Comparison of ENCODE assay signal across 32 mouse cellular contexts in the genomic region with DNA sequence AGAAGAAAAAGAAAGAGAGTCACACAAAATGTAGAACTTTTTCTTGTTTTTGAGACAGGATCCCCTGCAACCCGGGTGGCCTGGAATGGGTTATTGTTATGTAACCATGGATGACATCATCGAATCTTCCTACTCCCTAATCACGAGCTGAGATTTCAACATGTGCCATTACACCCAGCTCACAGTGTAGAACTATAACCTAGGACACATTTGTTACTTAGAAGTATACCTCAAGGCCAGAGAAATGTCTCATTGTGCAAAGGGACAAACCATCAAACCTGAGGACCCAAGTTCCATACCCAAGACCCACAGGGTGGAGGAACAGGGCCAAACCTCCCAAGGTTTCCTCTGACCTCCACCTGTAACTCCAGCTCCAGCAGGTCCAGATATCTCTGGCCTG. TPM values are rescaled to one million over a fixed set of nuclear protein-coding genes. Genes with fewer than 3 reads are reported as not detected.
A peak's percentile ranks its signal among the peaks of the same experiment; 100 is the strongest.
DNase-seq lines count a peak whose midpoint lies in the region; ATAC-seq and TF ChIP-seq lines count a peak whose summit lies in the region.
"Had no signal": no experiment of that assay in that cellular context is flagged by ENCODE, and none has a peak within 500 bp of the region (broad histone marks: within the 10 kb centered on the region; RNA-seq: fewer than 3 reads in every experiment).

No protein-coding gene starts in this region.

- no peaks in the 10 kb centered on the region for H3K27me3 ChIP-seq in lung, postnatal 0 days (replicated peaks; ENCODE audit: insufficient read depth, low read length)
- H3K27me3 ChIP-seq: forebrain, embryonic 13.5 days; heart, embryonic 15.5 days had no signal

- TF ChIP-seq CTCF in lung, postnatal 0 days (IDR thresholded peaks at IDR 0.05), result no peak

- H3K9me3 ChIP-seq in lung, postnatal 0 days (ENCODE audit: low read length), result no peaks in the 10 kb centered on the region
- H3K9me3 ChIP-seq: forebrain, embryonic 10.5 days; forebrain, embryonic 13.5 days; heart, embryonic 12.5 days; heart, embryonic 15.5 days had no signal

- no peaks in the 10 kb centered on the region for H3K36me3 ChIP-seq in lung, postnatal 0 days (ENCODE audit: insufficient read depth, low read length)
- H3K36me3 ChIP-seq: forebrain, embryonic 10.5 days; heart, embryonic 12.5 days; heart, embryonic 15.5 days had no signal

- H3K4me3 ChIP-seq in lung, postnatal 0 days (ENCODE audit: low read depth, low read length), result no peak overlapping the region
- H3K4me3 ChIP-seq: forebrain, embryonic 10.5 days; forebrain, embryonic 13.5 days; heart, embryonic 12.5 days; heart, embryonic 15.5 days had no signal

- ATAC-seq in lung, postnatal 0 days, result no peak
- peak; percentile 46; the same call in 1 of the 2 replicates for ATAC-seq in granulocyte monocyte progenitor cell, adult 5-6 weeks (replicated peaks; ENCODE audit: poor library complexity, severe bottlenecking)
- ATAC-seq: CD4-positive, CD25-positive, alpha-beta regulatory T cell, adult 4 months; forebrain, embryonic 13.5 days; forebrain, embryonic 16.5 days; hindbrain, postnatal 0 days; inflammation-experienced regulatory T-cells, adult 6 months; intestine, embryonic 16.5 days had no signal

- TF ChIP-seq EP300 in lung, postnatal 0 days (IDR thresholded peaks at IDR 0.05), result no peak

- no peak overlapping the region for H3K4me2 ChIP-seq in lung, postnatal 0 days (replicated peaks; ENCODE audit: low read depth, low read length)
- H3K4me2 ChIP-seq: forebrain, embryonic 13.5 days; heart, embryonic 12.5 days; heart, embryonic 15.5 days; hindbrain, embryonic 14.5 days had no signal

- peak; percentile 21 for DNase-seq in adrenal gland, adult 2 months
- no peak for DNase-seq in adrenal gland, postnatal 25 days
- peak; percentile 9 for DNase-seq in lung, postnatal 25 days (ENCODE audit: low spot score)
- no peak for DNase-seq in lung, postnatal 0 days (ENCODE audit: low spot score)
- peak; percentile 34 for DNase-seq in NIH3T3 (ENCODE audit: low read depth)
- no peak for DNase-seq in kidney, postnatal 25 days
- DNase-seq: adrenal gland, postnatal 14 days; cerebellum, adult 18-20 months; cerebellum, adult 9-10 months; cerebellum, postnatal 14 days; gastrocnemius, postnatal 10 days; gastrocnemius, postnatal 36 days; heart, adult 18-20 months; heart, postnatal 10 days; heart, postnatal 4 days had no signal

- no peak overlapping the region for H3K27ac ChIP-seq in lung, postnatal 0 days (ENCODE audit: low read length)
- H3K27ac ChIP-seq: forebrain, embryonic 10.5 days; forebrain, embryonic 13.5 days; heart, embryonic 15.5 days; hindbrain, embryonic 14.5 days; hindbrain, postnatal 0 days had no signal

- WGBS in lung, postnatal 0 days, result 60% methylated on average over 3 of the region's 3 CpGs

- H3K9ac ChIP-seq in lung, postnatal 0 days (replicated peaks; ENCODE audit: low read depth), result no peak overlapping the region
- H3K9ac ChIP-seq: forebrain, embryonic 13.5 days; heart, embryonic 12.5 days; heart, embryonic 15.5 days; hindbrain, embryonic 14.5 days had no signal

- no peaks in the 10 kb centered on the region for H3K4me1 ChIP-seq in lung, postnatal 0 days (ENCODE audit: insufficient read depth, low read depth, low read length)
- H3K4me1 ChIP-seq: forebrain, embryonic 13.5 days; heart, embryonic 12.5 days; heart, embryonic 15.5 days had no signal

RNA-seq across cellular contexts. Expression of gene Trim31, which starts 5.7 kb away (rescaled TPM):
- not detected for total RNA-seq in adrenal gland, adult 2 months (2021)
- polyA plus RNA-seq in adrenal gland, adult 2 months (2012; rRNA removed), result not detected in 2 replicates
- total RNA-seq in adrenal gland, postnatal 25 days (2021), result not detected in 2 replicates
- polyA plus RNA-seq in lung, postnatal 0 days (2015; fragmentation: Nextera tagmentation; extraction: Ambion mirVana), result not detected in 2 replicates
- not detected in 2 replicates for total RNA-seq in granulocyte monocyte progenitor cell, adult 5-6 weeks (2014; fragmentation: Nextera tagmentation)
- total RNA-seq in granulocyte monocyte progenitor cell, adult 5-6 weeks (2017), result not detected in 2 replicates
- total RNA-seq: adrenal gland, postnatal 14 days; gastrocnemius, adult 18-20 months; gastrocnemius, postnatal 10 days; gastrocnemius, postnatal 36 days; heart, adult 18-20 months; heart, postnatal 10 days; heart, postnatal 4 days; hindbrain, postnatal 0 days; MEL had no signal
- polyA plus RNA-seq: C2C12; CD4-positive, CD25-positive, alpha-beta regulatory T cell, adult 4 months; embryonic facial prominence, embryonic 11.5 days; embryonic facial prominence, embryonic 14.5 days; forebrain, embryonic 10.5 days; forebrain, embryonic 13.5 days; forebrain, embryonic 16.5 days; heart, embryonic 12.5 days; heart, embryonic 15.5 days; hindbrain, embryonic 11.5 days; hindbrain, embryonic 14.5 days; hindbrain, postnatal 0 days; inflammation-experienced regulatory T-cells, adult 6 months had no signal

RNA-seq across cellular contexts. Expression of gene Trim40, which starts 13.7 kb away (rescaled TPM):
- total RNA-seq in adrenal gland, adult 2 months (2021), result 1 to 10 TPM in 1 of 2 experiments, under 1 TPM in 1; 0.23 to 1.3 TPM
- 0.33 and 0.86 TPM in 2 replicates for polyA plus RNA-seq in adrenal gland, adult 2 months (2012; rRNA removed)
- 0.61 TPM in 1 of 2 replicates, not detected in the other for total RNA-seq in adrenal gland, postnatal 25 days (2021)
- polyA plus RNA-seq in lung, postnatal 0 days (2015; fragmentation: Nextera tagmentation; extraction: Ambion mirVana), result not detected in 2 replicates
- total RNA-seq in granulocyte monocyte progenitor cell, adult 5-6 weeks (2014; fragmentation: Nextera tagmentation), result not detected in 2 replicates
- total RNA-seq in granulocyte monocyte progenitor cell, adult 5-6 weeks (2017), result not detected in 2 replicates
- total RNA-seq: adrenal gland, postnatal 14 days; gastrocnemius, adult 18-20 months; gastrocnemius, postnatal 10 days; gastrocnemius, postnatal 36 days; heart, adult 18-20 months; heart, postnatal 10 days; heart, postnatal 4 days; hindbrain, postnatal 0 days had no signal
- polyA plus RNA-seq: C2C12; CD4-positive, CD25-positive, alpha-beta regulatory T cell, adult 4 months; embryonic facial prominence, embryonic 11.5 days; embryonic facial prominence, embryonic 14.5 days; forebrain, embryonic 10.5 days; forebrain, embryonic 13.5 days; forebrain, embryonic 16.5 days; heart, embryonic 12.5 days; heart, embryonic 15.5 days; hindbrain, embryonic 11.5 days; hindbrain, embryonic 14.5 days; hindbrain, postnatal 0 days; inflammation-experienced regulatory T-cells, adult 6 months had no signal

RNA-seq across cellular contexts. Expression of gene Trim10, which starts 34.3 kb away (rescaled TPM):
- total RNA-seq in adrenal gland, adult 2 months (2021), result under 1 TPM; 0.12 to 0.14 TPM
- polyA plus RNA-seq in adrenal gland, adult 2 months (2012; rRNA removed), result 0.04 TPM in 1 of 2 replicates, not detected in the other
- total RNA-seq in adrenal gland, postnatal 25 days (2021), result 0.27 and 0.67 TPM in 2 replicates
- 3.5 and 3.6 TPM in 2 replicates for polyA plus RNA-seq in lung, postnatal 0 days (2015; fragmentation: Nextera tagmentation; extraction: Ambion mirVana)
- not detected in 2 replicates for total RNA-seq in granulocyte monocyte progenitor cell, adult 5-6 weeks (2014; fragmentation: Nextera tagmentation)
- total RNA-seq in granulocyte monocyte progenitor cell, adult 5-6 weeks (2017), result 0.39 TPM in 1 of 2 replicates, not detected in the other
- total RNA-seq: gastrocnemius, adult 18-20 months; gastrocnemius, postnatal 36 days; hindbrain, postnatal 0 days had no signal
- polyA plus RNA-seq: C2C12; inflammation-experienced regulatory T-cells, adult 6 months had no signal

RNA-seq across cellular contexts. Expression of gene Trim15, which starts 36.6 kb away (rescaled TPM):
- not detected for total RNA-seq in adrenal gland, adult 2 months (2021)
- polyA plus RNA-seq in adrenal gland, adult 2 months (2012; rRNA removed), result not detected in 2 replicates
- total RNA-seq in adrenal gland, postnatal 25 days (2021), result not detected in 2 replicates
- 0.10 and 0.14 TPM in 2 replicates for polyA plus RNA-seq in lung, postnatal 0 days (2015; fragmentation: Nextera tagmentation; extraction: Ambion mirVana)
- total RNA-seq in granulocyte monocyte progenitor cell, adult 5-6 weeks (2014; fragmentation: Nextera tagmentation), result not detected in 2 replicates
- not detected in 2 replicates for total RNA-seq in granulocyte monocyte progenitor cell, adult 5-6 weeks (2017)
- total RNA-seq: adrenal gland, postnatal 14 days; gastrocnemius, adult 18-20 months; gastrocnemius, postnatal 10 days; gastrocnemius, postnatal 36 days; heart, adult 18-20 months; heart, postnatal 10 days; heart, postnatal 4 days; hindbrain, postnatal 0 days; MEL had no signal

RNA-seq across cellular contexts. Expression of gene Rnf39, which starts 39.1 kb away (rescaled TPM):
- total RNA-seq in adrenal gland, adult 2 months (2021), result under 1 TPM; 0.35 to 0.49 TPM
- polyA plus RNA-seq in adrenal gland, adult 2 months (2012; rRNA removed), result 0.29 and 2.1 TPM in 2 replicates
- total RNA-seq in adrenal gland, postnatal 25 days (2021), result 0.85 TPM in 1 of 2 replicates, not detected in the other
- polyA plus RNA-seq in lung, postnatal 0 days (2015; fragmentation: Nextera tagmentation; extraction: Ambion mirVana), result 13.4 and 13.5 TPM in 2 replicates
- not detected in 2 replicates for total RNA-seq in granulocyte monocyte progenitor cell, adult 5-6 weeks (2014; fragmentation: Nextera tagmentation)
- not detected in 2 replicates for total RNA-seq in granulocyte monocyte progenitor cell, adult 5-6 weeks (2017)
- total RNA-seq: gastrocnemius, postnatal 36 days; MEL had no signal
- polyA plus RNA-seq: CD4-positive, CD25-positive, alpha-beta regulatory T cell, adult 4 months; heart, embryonic 12.5 days; inflammation-experienced regulatory T-cells, adult 6 months had no signal

Comparison
In these comparisons a context has a peak if more than half of its experiments do, and no peak if none do; other contexts are left out.
1. DNase-seq: peak in adrenal gland, adult 2 months (single experiment), lung, postnatal 25 days (single experiment) and NIH3T3 (single experiment); none in adrenal gland, postnatal 25 days (single experiment), lung, postnatal 0 days (single experiment) and kidney, postnatal 25 days (0 of 2).